Mouse (Mus musculus): ENCODE results near the gene Smlr1. TPM values are rescaled to one million over a fixed set of nuclear protein-coding genes. Genes with fewer than 3 reads are reported as not detected.

Gene Smlr1
- total and polyA plus RNA-seq, 3 experiments: 0.05 TPM; not detected in 2

- ATAC-seq (ENCODE audit: extremely low read depth, insufficient number of reproducible peaks, low FRiP score, poor library complexity, severe bottlenecking) (no peak), DNase-seq (ENCODE audit: low spot score) (no peak)
- no peaks in the 10 kb centered on the region for H3K27me3 ChIP-seq (ENCODE audit: insufficient read depth, low read length)
- no peaks in the 10 kb centered on the region for H3K4me1 ChIP-seq (ENCODE audit: insufficient read depth, low read depth, low read length)
- no peak overlapping the region for H3K4me3 ChIP-seq (ENCODE audit: low read depth, low read length)
- TF ChIP-seq TAL1 (conservative IDR thresholded peaks at IDR 0.05; ENCODE audit: low read depth, low read length) (no peak), GATA1 (IDR thresholded peaks at IDR 0.05; ENCODE audit: borderline replicate concordance, low read length) (no peak), GATA2 (IDR thresholded peaks at IDR 0.05; ENCODE audit: borderline replicate concordance, low read depth, low read length) (no peak), POLR2AphosphoS5 (IDR thresholded peaks at IDR 0.05; ENCODE audit: insufficient replicate concordance, low read depth, low read length) (no peak), CTCF (IDR thresholded peaks at IDR 0.05; ENCODE audit: low read depth, low read length) (no peak)
- H3K36me3 ChIP-seq (replicated peaks): no peaks in the 10 kb centered on the region
- H3K9me3 ChIP-seq (replicated peaks): peaks cover 4% of the 10 kb centered on the region
Observed at GRCm38 (mm10) chr10:25482791-25483190, 53.3 kb downstream of the Smlr1 start.

GRCm38 (mm10) chr10:25479716-25480115 is 56.4 kb downstream of the Smlr1 start:
- ATAC-seq (ENCODE audit: extremely low read depth, insufficient number of reproducible peaks, low FRiP score, poor library complexity, severe bottlenecking): no peak
- Histone ChIP-seq H3K27me3 (ENCODE audit: insufficient read depth, low read length) (no peaks in the 10 kb centered on the region), H3K36me3 (replicated peaks) (no peaks in the 10 kb centered on the region), H3K4me1 (ENCODE audit: insufficient read depth, low read depth, low read length) (no peaks in the 10 kb centered on the region), H3K9me3 (replicated peaks) (peaks cover 4% of the 10 kb centered on the region), H3K4me3 (ENCODE audit: low read depth, low read length) (no peak overlapping the region)
- no peak for DNase-seq (ENCODE audit: low spot score)
- TF ChIP-seq TAL1 (conservative IDR thresholded peaks at IDR 0.05; ENCODE audit: low read depth, low read length) (no peak), GATA1 (IDR thresholded peaks at IDR 0.05; ENCODE audit: borderline replicate concordance, low read length) (no peak), POLR2AphosphoS5 (IDR thresholded peaks at IDR 0.05; ENCODE audit: insufficient replicate concordance, low read depth, low read length) (no peak), CTCF (IDR thresholded peaks at IDR 0.05; ENCODE audit: low read depth, low read length) (no peak), GATA2 (IDR thresholded peaks at IDR 0.05; ENCODE audit: borderline replicate concordance, low read depth, low read length) (no peak)

Other genes starting within 250 kb of the Smlr1 start
- not detected in 2 replicates for gene Akap7, start 228.4 kb downstream of the Smlr1 start, total RNA-seq (2014; fragmentation: Nextera tagmentation)
- gene Akap7, start 228.4 kb downstream of the Smlr1 start, total RNA-seq (2017): 0.06 and 0.27 TPM in 2 replicates
- gene Akap7, start 228.4 kb downstream of the Smlr1 start, polyA plus RNA-seq (2012): not detected in 2 replicates
- not detected in 2 replicates for gene Epb41l2, start 176.5 kb downstream of the Smlr1 start, total RNA-seq (2014; fragmentation: Nextera tagmentation)
- gene Epb41l2, start 176.5 kb downstream of the Smlr1 start, total RNA-seq (2017): 0.23 and 0.71 TPM in 2 replicates
- not detected in 2 replicates for gene Epb41l2, start 176.5 kb downstream of the Smlr1 start, polyA plus RNA-seq (2012)

Measured in G1E (cell line).